Mouse (Mus musculus): ENCODE data around the gene C87436.

Gene C87436

GRCm38 (mm10) chr6:86438272-86439118 is at the start of gene C87436:
Gene C87436 (plus strand): TSS chr6:86438374.
- peak; percentile 89 for DNase-seq (ENCODE audit: low read depth, low spot score)

DNA sequence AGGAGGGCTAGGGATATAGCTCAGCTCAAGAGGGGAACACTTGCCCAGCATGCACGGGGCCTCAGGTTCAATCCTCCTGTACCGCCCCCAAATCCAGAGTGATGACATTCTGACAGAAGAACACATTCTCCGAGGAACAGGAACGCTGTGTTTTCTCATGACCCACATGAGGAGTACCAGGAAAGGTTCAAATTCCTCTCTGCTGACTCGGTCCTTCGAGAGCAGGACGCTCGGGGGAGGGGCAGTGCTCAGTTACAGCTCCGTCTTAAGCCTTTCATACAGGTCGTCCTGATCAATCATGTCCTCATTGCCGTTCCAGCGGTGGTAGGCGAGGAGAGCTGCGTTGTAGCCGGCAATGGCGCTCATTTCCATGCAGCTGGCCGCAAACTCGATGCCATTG is 49.7 kb upstream of the C87436 start:
- no peak for DNase-seq (ENCODE audit: low read depth, low spot score)

DNA sequence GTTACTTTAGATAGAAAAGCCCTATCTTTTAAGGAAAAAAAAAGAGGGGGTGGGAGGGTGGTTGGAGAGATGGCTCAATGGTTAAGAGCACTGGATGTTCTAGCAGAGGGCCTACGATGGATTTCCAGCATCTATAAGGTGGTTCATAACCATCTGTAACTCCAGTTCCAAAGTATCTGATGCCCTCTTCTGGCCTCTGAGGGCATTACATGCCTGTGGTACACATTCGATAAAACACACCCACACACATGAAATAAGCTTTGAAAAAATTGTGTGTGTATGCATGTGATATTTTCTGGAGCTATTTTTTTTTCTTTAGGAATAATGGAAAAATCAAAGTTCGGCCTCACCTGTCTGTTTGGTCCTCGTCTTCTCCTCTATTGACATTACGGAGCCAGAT is 46.8 kb upstream of the C87436 start:
- DNase-seq (ENCODE audit: low read depth, low spot score), result no peak

GRCm38 (mm10) chr6:86393187-86393586 is 45.0 kb upstream of the C87436 start:
- DNase-seq (ENCODE audit: low read depth, low spot score), result no peak

DNA sequence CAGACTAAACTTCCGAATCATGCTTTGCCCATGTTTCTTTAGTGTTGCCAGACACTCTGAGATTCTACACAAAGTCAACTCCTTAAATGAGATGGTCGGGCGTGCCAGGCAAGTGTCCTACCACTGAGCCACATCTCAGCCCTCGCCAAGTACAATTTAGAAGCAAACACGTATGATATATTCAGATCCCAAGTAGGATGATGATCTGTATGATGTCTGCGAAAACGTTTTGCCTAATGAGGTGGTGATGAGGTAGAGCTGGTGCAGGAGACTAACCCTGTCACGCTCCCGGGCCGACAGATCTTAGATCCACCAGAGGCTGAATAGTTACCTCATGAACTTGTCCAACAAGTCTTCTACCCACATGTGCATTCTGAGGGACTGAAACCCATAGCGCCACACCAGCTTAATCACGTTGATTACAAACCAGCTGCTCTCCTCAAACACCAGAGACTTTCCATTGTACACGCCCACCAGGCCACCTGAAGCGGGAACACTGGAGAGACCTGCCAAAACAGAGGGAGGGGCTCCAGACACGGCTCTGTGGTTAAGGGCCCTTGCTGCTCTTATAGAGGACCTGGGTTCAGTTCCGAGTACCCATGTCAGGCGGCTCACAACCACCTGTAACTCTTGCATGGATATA is 44.0 kb upstream of the C87436 start:
- DNase-seq (ENCODE audit: low read depth, low spot score), result no peak

- no peak for DNase-seq (ENCODE audit: low read depth, low spot score)
These were observed 43.2 kb upstream of the C87436 start for GRCm38 (mm10) chr6:86395021-86395420.

- no peak for DNase-seq (ENCODE audit: low read depth, low spot score)
These were observed 42.2 kb upstream of the C87436 start for GRCm38 (mm10) chr6:86395969-86396368.

GRCm38 (mm10) chr6:86396581-86397256 is 41.5 kb upstream of the C87436 start, which contains the start of gene Pcyox1:
Gene Pcyox1 (minus strand): TSS chr6:86397154.
- peak; percentile 71 for DNase-seq (ENCODE audit: low read depth, low spot score)

DNA sequence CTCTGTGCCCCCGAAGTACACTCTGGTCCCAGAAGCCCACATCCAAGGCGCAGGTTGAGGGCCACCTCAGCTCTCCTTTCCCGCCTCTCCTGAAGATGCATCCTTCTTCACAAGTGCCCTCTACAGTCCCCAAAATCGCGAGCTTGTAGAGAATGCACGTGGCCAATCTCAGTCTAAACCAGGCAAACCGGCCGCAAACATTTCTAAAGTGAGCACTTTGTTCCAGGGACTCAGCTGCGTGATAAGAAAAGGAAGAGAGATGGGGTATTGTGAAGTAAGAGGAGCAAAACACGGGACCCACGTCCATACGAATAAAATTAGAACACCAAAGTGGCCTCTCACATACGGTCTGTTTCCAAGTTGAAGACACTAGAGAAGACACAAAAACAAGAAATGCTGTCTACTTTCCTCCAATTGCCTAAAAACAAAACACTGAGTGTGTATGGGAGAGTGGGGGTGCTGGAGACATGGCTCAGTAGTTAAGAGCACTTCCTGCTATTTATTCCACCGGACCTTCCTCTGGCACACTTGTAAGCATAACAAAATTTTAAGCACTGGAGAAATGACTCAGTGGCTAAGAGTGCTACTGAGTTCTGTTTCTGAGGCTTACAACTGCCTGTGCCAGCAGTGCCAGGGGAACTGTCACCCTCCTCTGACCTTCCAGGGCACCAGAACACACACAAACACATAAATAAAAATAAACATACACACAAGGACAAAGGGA is 40.8 kb upstream of the C87436 start:
- DNase-seq (ENCODE audit: low read depth, low spot score), result no peak

DNA sequence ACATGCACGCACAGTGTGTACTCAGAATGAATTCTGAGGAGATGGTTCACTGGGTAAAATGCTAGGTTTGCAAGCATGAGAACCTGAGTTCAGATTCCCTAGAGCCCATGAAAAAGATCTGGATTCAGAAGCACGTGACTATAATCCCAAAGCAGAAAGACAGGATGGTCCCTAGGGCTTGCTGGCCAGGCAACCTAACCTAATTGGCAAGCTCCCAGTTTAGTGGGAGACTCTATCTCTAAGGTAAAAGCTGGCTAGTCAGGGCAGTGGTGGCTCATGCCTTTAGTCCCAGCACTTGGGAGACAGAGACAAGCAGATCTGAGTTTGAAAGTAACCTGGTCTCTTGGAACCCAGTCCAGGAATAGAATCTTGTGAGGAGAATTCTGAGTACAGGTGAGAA is 39.2 kb upstream of the C87436 start:
- no peak for DNase-seq (ENCODE audit: low read depth, low spot score)

- no peak for DNase-seq (ENCODE audit: low read depth, low spot score)
These were observed 38.2 kb upstream of the C87436 start for GRCm38 (mm10) chr6:86399995-86400394.

GRCm38 (mm10) chr6:86400972-86401371 is 37.2 kb upstream of the C87436 start:
- DNase-seq (ENCODE audit: low read depth, low spot score), result peak; percentile 54

DNA sequence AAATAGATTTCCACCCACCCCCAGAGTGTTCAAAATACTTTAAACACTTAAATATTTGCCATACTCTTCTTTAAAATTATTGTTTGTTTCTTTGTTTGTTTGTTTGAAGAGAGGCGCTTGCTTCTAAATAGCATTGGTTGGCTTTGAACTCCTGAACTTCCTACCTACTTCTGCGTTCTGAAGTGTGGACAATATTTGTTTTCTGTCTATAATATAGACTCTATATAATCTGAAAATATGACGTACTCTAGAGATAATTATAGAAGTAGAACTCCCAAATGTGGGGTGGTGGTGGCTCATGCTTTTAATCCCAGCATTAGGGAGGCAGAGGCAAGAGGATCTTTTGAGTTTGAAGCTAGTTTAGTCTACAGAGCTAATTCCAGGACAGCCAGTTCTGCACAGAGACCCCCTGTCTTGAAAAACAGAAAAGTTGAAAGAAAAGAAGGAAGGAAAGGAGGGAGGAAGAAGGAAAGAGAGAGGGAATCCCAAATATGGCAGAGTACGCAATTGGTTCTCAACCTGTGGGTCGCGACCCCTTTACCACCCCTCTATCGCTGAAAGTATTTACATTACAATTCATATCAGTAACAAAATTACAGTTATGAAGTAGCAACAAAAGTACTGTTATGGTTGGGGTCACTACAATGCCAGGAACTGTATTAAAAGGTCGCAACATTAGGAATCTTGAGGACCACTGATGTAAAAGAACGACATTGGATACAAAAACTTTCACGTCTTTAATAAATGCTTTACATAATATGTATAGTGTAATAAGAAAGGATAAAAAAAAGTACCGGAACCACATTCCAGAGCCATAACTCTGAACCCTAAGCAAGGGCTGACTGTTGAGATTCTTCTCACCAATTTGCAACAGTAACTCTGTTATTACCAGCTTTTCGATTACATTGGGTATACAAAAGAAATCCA is 35.2 kb upstream of the C87436 start:
- no peak for DNase-seq (ENCODE audit: low read depth, low spot score)

DNA sequence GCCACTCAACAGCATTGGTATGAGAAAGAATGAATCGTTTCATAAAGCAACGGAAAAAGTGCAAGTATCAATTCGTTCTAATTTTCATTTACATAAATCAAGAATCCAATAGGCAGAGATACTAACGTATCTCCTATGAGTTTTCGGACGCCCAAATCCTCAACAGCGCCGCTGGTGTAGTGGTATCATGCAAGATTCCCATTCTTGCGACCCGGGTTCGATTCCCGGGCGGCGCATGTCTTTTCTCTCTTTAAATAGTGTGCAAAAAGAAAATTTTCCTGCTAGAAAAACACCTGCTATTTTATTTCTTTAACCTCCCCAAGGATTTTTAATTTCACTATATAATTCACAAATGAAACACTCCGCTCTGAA is 34.5 kb upstream of the C87436 start:
- DNase-seq (ENCODE audit: low read depth, low spot score), result peak; percentile 79

DNA sequence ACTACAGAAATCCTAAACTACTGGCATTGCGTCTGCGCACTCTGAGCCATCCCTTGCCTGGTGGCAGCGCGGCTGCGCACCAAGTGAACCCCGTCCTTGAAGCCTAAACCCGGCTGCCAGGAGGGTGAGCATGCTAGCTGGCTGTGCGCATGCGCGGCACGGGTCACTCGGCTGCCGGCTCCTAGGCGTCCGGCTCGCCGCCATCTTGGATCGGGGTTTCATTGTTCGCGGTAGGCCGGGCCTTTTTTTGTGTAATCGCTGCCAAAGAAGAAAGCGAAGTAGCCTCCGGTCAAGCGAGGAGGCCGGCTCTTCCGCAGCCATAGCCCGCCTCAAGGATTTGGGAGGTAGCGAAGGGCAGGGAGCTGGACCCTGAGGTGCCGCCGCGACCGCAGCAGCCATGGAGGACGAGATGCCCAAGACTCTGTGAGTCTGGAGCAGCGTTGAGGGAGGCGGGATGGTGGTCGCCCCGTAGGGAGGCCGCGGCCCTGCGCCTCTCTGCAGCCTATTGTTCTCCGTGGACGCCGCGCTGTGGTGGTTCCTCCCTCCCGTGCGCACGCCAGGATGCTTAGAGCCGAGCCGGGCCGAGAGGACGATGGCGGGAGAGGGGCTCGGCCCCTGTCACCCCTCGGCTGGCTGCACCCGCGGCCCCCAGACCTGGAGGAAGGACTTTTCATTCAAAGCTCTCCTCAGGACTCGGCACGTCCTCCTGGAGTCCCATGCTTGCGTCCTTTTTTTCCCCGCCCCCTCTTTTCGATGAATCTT is 33.9 kb upstream of the C87436 start, which contains the start of gene Tia1:
Tia1 (plus strand) TSS at position 120 of the 762 bp plus-strand sequence.
- peak; percentile 95 for DNase-seq (ENCODE audit: low read depth, low spot score)

GRCm38 (mm10) chr6:86404996-86405395 is 33.2 kb upstream of the C87436 start:
- DNase-seq (ENCODE audit: low read depth, low spot score), result no peak

DNA sequence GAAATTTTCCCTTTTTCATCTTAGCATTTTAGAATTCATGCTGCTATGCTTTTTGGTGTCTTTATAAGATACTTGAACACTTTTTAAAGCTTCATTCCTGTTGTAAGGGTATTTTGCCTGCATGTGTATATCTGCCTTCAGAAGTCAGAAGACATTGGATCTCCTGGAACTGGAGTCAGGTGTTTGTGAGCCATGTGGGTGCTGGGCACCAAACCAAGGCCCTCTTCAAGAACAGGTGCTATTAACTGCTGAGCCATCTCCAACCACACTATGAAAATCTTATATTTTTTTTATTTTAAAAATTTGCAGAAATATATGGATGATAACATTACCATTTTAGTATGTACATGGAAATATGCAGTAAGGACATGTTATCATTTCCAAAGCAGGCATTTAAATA is 31.9 kb upstream of the C87436 start:
- no peak for DNase-seq (ENCODE audit: low read depth, low spot score)

DNA sequence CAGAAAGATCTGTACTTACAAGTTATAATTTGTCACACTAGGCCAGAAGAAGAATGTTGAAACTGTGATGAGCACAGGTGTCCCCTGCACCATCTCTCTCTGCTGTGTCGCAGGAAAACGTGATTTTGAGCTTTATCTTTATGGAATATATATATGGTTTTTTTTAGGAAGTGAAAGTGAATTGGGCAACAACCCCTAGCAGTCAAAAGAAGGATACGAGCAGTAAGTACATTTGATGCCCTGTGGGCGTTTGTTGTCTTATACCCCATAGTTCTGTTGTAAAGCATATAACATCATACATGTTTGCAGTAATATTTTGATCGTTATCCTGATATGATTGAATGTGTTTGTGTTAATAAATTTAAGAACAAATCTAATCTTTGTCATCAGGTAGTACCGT is 19.5 kb upstream of the C87436 start:
- no peak for DNase-seq (ENCODE audit: low read depth, low spot score)

DNA sequence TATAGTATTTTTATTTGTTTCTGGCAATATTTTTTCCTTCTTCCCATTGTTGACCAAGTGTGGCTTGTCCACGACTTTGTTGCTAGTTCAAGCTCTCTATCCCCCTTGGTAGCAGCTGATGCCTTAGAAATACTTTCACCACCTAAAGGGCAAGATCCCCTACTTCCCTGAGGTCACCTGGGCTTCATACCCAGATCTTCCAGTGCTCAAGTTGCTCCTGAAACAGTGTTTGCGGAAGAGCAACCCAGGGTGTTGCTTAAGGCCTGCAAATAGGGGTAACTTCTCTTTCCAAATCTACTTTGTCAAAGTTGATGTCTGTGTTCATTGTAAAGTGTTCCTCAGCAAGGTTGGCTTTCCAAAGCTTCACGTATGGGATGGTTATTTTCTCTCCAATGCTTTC is 18.9 kb upstream of the C87436 start:
- no peak for DNase-seq (ENCODE audit: low read depth, low spot score)

- no peak for DNase-seq (ENCODE audit: low read depth, low spot score)
These were observed 17.7 kb upstream of the C87436 start for GRCm38 (mm10) chr6:86420491-86420890.
